Mouse (Mus musculus): ENCODE measurements at regions not wholly inside any gene's neighbourhood (a gene's known extent, or its start where the extent isn't known, plus 50 kb on each side); places are given as distances from the start of the nearest gene placed in this dataset.
A peak's percentile ranks its signal among the peaks of the same experiment; 100 is the strongest.

- no peak for DNase-seq (ENCODE audit: extremely low spot score, low read depth, low spot score)
Measured at GRCm38 (mm10) chr2:56083226-56083625, 647.5 kb downstream of the Kcnj3 start.

- DNase-seq (ENCODE audit: extremely low spot score, low read depth, low spot score): no peak
Measured at GRCm38 (mm10) chr2:56109531-56109930, 673.8 kb downstream of the Kcnj3 start.

DNA sequence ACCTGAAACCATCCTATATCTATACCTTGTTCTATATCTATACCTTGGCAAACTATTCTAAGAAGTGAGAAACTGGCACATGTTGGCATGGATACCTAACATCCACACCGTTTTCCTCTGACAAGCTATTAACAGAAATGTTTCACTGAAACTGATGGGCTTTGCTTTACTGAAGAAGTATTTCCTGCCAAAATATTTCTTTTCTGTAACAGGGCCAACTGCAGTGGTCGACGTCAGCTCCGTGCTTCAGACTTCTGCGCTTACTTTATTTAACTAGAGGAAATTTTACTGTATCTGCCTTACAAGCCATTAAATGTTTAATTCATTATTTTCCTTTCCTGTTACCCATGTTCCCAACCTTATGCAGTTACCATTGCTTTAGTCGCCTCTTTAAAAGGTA lies 674.2 kb downstream of the Kcnj3 start:
- DNase-seq (ENCODE audit: extremely low spot score, low read depth, low spot score): no peak

- DNase-seq (ENCODE audit: extremely low spot score, low read depth, low spot score): peak; percentile 54
Measured at GRCm38 (mm10) chr2:56114469-56114868, 678.7 kb downstream of the Kcnj3 start.

DNA sequence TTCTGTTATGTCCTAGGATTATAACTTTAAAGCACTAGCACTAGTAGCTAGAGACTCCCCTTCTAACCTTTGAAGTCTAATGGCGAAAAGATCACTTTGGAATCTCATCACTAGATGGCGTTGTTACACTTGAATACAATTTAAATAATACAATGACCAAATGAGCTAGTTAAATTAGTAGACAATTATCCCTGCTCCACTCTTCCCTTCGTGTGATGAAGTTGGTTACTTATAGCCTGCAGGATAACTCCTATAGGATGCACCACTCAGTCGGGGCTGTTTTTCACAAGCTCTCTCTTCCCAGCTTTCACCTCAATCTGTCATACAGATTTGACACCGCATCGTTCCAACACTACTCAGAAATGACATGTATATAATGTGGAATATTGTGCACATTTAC lies 683.6 kb downstream of the Kcnj3 start:
- peak; percentile 33 for DNase-seq (ENCODE audit: extremely low spot score, low read depth, low spot score)

DNA sequence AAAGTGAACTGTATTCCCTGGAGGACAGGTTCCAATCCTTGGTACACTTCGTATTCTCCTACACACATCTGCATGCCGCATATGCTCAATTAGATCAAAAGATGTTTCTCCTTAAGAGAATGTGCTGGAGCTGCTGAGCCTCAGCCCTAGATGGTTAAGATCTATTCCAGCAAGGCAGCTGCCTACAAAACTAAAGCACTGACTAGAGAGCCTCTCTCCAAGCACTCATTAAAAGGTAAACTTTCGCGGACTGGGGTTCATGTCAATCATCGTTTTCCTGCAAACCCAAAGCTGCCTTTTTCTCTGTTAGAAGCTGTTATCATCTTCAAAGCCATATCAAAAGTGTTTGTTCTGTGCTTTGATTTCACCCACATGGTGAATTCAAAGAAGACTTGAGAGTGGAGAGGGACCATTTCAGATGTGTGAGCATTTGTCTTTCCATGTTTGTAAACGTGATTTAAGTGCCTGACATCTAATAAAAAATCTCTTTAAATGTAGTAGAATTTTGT lies 711.4 kb downstream of the Kcnj3 start:
- no peak for DNase-seq (ENCODE audit: extremely low spot score, low read depth, low spot score)

DNA sequence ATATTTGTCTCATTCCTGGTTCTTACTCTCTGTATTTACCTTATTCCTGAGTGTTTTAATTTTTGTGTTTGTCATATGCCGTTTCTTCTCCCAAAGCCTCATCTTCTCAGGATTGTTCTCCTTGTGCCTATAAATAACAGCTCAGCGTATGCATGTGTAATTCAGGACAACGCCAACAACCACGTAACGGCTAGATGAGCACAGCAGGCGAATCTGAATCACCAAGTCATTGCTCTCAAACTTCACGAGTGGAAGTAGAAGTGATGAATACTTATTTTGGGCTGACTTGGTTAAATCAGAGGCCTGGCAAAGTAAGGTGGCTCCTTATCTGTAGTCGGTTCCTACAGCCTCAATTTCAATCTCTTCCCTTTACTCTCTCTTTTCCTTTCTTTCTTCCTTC lies 760.7 kb downstream of the Kcnj3 start:
- no peak for DNase-seq (ENCODE audit: extremely low spot score, low read depth, low spot score)

- DNase-seq (ENCODE audit: extremely low spot score, low read depth, low spot score): no peak
Measured at GRCm38 (mm10) chr2:56227476-56227875, 791.7 kb downstream of the Kcnj3 start.

GRCm38 (mm10) chr2:56233042-56233441 lies 797.3 kb downstream of the Kcnj3 start:
- no peak for DNase-seq (ENCODE audit: extremely low spot score, low read depth, low spot score)

GRCm38 (mm10) chr2:56257044-56257954 lies 821.5 kb downstream of the Kcnj3 start:
- no peak for DNase-seq (ENCODE audit: extremely low spot score, low read depth, low spot score)

DNA sequence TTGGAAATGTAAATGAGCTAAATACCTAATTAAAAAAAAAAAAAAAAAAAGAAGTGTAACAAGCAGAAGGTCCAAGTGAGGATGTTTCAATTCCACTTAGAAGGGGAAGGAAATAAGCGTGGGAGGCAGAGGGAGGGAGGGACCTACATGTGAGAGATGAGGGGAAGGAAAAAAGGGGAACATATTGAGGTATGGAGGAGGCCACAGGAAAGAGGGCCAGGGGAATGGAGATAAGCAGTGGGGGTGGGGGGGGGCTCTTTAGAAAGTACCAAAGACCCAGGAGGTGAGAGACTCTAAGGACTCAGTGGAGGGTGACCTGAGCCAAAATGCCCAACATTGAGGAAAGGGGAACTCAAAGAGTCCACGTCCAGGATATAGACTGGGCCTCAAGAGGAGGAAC lies 818.9 kb downstream of the Nr4a2 start:
- no peak for DNase-seq (ENCODE audit: extremely low spot score, low read depth, low spot score)

DNA sequence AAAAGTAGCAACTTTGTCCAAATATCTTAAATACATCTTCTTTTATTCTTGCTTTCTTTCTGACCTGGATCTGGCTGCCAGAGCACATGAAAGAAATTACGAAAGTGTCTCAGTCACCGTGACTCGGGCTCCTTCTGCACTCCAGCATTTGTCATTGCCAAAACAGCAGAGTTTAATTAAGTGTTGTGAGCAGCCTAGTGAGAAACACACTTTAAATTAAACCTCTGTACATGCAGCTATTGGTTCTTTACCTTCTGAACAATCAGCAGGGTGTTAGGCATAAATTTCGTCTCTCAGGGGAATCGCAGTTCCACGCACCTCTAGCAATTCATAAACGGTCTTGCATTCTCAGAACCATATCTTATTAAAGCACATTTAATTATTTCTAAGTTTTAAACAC lies 802.1 kb downstream of the Nr4a2 start:
- DNase-seq (ENCODE audit: extremely low spot score, low read depth, low spot score): no peak

DNA sequence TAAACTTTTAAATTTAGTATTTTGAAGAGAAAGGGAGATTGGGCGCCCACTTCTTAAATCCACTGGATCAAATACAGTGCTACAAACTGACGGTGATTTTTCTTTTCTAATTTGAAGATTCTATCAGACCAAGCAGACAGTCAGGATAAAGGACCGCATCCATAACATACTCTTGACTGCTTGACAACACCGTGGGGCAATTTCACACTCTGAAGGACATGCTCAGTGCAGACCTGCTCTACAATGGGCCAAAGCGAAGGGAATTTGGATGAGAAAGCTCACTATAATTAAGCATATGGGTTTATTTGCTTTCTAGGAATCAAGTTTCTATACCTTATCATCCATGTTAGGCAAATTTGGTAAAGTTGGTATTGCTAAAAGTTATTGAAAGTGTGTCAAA lies 801.3 kb downstream of the Nr4a2 start:
- DNase-seq (ENCODE audit: extremely low spot score, low read depth, low spot score): no peak

GRCm38 (mm10) chr2:56335974-56336373 lies 787.8 kb downstream of the Nr4a2 start:
- no peak for DNase-seq (ENCODE audit: extremely low spot score, low read depth, low spot score)

DNA sequence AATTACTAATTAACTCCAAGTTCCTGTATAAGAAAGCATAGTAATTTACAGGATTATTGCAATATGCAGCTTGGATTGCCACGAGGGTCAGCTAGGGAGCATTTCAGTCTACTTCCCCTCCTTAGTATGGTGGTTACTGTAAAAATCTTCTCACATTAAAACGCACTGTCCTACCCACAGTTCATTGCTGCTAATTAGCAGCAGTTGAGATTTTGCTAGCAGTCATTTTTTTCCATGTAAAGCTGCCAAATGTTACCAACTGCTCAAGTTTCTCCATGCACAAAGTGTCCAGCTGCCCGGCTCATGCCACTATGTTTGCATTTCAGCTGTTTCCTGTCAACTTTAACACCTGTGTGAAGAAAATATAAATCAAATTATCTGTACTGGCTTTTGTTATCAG lies 759.7 kb downstream of the Nr4a2 start:
- no peak for DNase-seq (ENCODE audit: extremely low spot score, low read depth, low spot score)

Data from hindlimb bud, embryonic 11.5 days (tissue).